Mouse (Mus musculus) kidney, adult 9 months (tissue): ENCODE measurements at regions not wholly inside any gene's neighbourhood (a gene's known extent, or its start where the extent isn't known, plus 50 kb on each side); places are given as distances from the start of the nearest gene placed in this dataset.

ENCODE experiments used
- DNase-seq: peaks from one replicate; pipeline ENCODE4 v3.0.0; 2022

DNA sequence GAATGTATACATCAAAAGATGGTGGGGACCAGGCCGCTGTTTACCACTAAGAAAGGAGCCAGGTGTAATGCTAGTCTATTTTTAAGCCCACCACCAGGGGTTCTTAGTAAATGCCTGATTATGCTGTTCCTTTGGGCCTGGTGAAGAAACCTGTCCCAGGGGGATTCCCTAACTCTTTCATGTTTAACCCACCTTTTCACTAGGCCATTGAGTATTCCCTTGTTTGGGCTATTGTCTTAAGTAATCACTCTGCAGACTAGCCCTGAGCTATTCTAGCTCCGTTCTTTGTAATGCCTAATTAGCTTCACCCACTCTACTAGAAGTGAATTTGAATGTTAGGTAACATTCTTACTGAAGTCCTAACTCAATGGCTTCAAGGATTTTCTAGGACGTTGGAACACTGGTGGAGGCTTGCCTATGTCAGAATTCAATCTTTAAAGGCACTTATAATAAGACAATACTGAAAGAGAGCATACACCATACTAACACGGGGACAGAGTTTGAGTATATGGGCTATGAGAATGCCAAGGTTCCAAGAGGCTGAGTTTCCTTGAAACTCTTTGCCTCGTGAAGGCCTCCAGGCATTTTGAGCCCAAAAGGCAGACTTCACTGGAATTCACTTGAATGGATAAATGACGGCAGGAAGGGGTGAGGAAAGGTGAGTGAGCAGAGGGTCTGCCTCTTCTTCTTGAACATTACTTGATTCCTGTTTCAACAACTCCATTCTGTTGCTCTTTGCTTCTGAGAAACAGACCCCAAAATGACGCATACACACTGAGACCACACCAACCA lies 312.7 kb upstream of the Irx4 start:
- DNase-seq = no peak

DNA sequence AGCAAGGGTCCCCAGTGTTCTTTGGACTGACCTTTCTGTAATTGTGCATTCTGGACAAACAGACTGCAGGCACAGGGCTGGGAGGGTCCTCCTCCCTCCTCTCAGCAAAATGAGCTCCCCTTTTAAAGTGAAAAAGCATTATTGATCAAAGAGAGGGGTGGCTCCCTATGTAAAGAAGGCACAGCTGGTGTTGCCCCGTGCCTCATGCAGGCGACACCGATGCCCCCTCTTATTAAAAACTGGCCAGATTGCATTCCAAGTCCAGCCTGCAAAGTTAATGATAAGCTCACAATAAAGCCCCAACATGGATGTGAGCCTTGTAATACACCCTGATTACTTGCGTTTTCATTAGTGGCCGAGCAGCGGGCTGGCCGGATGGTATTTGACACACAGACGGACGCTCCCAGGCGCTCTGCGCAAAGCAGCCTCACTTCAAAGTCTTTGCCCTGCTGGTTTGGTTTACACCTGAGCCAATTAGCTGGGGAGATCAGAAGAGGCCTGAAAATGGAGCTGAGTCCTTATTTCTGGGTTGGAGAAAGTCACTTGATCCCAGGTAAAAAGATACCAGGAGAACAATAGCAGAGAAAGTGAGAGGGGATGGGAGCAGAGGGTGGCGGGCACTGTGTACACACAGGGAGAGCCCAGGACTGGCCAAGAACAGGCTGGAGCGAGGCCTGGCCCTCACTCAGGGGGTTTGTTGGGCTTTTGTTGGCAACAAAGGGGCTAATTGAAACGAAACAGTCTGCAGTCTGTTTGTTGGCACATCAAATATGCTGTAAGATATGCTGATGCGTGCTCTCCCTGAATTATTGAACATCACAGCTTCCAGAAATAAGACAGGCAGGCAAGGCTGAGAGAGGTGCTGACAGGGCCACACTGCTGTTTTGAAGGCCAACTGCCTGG lies 301.4 kb upstream of the Irx4 start:
- no peak for DNase-seq

DNA sequence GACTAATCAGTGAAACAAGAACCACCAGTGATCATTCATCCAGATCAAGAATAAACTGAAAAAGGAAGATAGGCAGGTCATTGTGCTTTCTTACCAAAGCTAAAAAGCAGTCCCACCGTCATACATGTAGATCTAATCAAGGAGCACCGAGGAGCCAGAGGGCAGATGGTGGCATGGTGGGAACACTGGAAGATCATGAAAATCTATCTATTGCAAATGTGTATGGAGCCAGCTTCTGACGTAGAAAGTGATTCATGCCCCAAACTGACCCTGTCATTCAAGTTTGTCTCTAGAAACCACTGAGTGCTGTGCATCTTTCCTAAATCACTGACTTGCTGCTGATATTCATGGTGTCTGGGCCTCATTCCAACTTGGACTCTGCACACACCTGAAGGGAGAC lies 299.0 kb upstream of the Irx4 start:
- no peak for DNase-seq

DNA sequence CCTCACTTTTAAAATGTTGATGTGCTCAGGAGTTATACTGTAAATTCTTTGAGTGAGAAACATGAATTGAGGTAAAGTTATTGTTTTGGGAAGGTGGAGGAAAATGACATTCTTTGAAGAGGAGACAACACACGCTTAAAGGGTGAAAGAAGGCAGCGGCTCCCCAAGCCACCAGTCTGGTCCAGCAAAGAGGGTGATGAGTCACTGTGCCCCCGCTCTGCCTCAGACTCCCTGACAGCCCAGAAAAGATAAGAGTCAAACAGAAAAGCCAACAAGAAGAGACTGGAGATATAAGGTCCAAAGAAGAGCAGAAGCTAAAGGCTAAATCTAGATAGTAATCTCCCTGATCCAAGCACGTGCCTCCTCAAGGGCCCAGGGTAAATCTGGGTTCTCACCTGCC lies 288.1 kb upstream of the Irx4 start:
- DNase-seq = no peak

DNA sequence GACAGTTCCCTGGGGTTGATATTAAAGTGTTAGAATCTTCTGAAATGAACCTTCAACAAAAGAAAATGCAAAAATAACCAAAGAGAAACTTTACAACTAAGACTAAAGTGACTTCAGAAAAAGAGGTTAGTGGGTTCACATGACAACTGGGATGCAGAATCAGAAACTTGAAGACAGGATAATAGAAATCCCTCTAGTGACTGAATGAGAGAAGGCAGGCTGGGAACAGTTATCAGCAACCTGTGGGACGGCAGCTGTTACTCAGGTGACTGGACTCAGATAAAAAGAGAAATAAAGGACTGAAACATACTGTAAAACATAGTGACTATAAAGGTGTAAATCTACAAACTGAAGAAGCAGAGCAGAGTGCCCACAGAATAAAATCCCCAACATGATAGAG lies 287.4 kb upstream of the Irx4 start:
- no peak for DNase-seq

DNA sequence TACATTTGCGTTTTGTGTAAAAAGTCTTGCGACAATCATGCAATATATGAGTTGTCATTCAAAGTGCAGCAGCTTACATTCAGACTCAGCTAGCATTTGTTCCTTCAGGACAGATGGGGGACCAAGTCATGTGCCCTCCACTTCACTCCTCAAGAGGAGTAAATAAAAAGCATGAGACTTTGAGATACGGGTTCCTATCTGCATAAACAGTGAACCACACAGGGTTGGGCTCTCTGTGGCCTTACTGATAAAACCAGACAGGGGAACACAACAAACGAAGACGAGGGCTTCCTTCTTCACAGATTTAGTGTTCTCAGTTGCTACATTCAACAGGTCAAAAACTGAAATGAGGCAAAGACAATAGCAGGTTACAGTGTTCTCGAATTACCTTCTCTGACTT lies 283.1 kb upstream of the Irx4 start:
- DNase-seq = no peak

DNA sequence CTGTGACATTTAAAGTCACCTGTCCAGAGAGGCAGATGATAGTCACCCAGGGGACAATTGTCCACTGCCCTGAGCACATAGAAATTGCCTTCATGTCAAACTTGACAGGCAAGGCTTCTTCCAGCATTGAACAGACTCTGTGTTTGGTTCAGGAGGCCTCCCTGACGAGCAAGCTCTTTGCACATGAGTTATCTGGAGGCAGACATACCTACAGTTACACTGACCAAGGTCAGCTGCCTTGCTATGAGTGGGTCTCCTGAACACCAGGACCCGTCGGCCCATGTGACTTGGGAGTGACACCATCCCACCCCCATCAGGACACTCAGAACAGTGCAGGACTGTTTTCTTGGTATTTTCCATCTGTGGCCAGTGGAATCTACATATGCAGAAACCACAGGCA lies 282.3 kb upstream of the Irx4 start:
- no peak for DNase-seq

DNA sequence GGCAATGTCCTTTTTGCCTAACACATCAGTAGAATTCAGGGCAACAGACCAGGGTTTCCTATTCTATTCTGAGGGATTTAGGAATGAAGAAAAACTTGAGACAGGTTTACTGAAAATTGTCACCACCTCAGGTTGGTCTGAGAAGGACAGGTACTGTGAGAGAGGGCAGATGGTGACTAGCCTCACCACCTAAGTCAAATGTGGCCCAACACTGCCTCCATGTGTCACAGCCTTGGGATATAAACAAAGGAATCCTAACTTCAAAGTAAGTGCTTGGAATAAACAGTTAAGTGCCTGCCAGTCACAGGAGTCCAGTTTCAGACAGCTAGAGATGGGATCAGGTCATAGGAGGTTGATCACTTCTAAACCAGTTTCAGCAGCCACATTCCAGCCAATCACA lies 281.3 kb upstream of the Irx4 start:
- peak; percentile 10 for DNase-seq

DNA sequence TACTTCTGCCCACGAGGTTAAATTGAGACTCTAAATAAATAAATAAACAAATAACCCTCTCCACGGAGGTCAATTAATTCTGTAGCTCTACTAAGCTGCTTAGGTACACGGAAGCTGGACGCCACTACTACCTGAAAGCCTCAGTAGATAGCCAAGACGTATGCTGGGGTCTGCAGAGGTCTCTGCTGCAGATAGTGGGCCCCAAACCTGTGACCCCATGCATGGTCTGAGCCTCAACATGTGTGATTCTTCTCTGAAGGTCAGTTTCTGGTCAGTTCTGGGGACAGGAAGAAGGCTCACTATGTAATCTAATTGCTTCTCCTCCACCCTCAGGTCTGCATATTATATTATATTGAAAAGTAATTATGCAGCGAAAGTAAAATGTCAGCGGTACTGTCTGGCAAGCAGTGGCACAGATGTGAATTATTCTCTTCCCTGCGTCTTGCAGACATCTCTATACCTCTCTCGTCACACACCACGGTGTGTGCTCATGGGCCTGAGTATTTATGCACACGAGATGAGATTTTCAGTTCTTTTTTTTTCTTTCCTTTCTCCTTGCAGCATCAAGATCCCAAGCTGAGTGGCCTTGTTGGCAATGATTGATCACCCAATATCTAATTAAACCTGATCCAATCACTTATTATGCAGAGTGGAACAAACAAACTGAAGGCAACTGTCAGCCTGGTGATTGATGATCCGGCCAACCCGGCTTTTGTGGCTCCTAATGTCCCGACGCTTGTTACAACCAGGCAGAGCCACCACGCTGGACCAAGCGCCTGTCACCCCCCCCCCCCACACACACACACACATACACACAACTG lies 267.5 kb upstream of the Irx4 start:
- no peak for DNase-seq

DNA sequence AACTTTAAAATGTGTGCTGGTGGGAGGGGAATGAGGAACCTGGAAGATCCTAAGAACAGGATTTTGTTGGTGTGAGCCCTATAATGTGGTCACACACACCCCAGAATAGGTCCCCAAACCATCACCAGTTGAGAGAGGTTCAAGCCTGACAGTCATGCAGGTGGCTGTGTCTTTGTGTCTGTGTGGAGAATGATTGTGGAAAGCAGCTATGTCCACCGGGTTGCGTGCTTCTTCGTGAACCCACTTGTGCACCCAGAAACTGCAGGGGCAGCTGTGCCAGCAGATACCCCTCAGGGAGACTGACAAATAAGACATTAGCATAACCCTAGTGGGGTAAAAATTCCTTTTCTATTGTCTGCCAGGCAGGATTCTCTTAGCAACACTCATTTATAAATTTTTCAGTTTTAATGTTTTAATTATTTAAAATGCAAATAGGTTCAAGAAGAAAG lies 266.8 kb upstream of the Irx4 start:
- no peak for DNase-seq

DNA sequence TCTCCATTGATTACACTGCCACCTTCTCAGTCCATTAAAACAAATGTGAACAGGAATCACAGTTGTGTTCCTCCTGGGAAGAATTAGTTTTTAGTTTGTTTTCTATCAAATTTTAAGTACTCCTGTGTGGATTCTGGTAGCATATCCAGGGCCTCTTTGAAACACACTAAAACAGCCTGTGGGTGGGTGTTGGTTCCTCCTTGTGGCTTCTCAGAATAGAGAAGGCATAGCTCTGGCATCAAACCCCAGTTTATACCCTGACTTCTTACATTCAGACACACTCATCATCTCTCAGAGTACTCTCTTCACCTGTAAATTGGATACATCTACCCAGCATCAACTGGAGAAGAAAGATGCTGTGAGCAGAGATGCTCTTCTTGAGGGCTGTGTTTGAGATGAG lies 265.7 kb upstream of the Irx4 start:
- no peak for DNase-seq

DNA sequence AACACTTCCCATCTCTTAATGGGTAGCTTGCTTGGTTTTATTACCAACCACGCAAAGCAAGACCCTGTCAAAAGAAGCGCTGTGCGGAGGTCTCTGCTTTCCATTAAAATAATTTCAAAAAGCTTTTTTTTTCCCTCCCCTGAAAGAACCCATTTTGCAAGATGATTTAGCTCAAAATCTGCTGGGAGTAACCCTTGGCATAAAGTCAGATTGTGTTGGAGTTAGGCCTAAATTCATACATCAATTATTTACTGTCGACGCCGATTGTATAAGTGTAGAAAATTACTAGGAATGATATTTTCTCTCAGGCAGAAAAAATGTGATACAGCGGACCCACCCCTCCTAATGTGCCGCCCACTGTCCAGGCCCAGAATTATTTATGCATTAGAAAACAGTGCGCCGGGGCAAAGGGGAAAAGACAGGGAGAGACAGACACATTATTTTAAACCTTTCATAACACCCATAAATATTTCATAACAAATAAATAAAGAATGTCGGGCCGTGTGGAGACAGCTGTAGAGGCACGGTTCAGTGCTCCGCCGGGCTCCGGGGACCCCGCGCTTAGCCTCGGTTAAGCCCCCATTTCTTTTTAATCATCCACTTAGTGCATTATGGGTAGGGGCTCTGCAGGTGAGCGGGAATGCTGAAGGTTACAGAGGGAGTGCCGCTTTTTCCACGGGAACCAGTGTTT lies 251.3 kb upstream of the Irx4 start:
- no peak for DNase-seq

DNA sequence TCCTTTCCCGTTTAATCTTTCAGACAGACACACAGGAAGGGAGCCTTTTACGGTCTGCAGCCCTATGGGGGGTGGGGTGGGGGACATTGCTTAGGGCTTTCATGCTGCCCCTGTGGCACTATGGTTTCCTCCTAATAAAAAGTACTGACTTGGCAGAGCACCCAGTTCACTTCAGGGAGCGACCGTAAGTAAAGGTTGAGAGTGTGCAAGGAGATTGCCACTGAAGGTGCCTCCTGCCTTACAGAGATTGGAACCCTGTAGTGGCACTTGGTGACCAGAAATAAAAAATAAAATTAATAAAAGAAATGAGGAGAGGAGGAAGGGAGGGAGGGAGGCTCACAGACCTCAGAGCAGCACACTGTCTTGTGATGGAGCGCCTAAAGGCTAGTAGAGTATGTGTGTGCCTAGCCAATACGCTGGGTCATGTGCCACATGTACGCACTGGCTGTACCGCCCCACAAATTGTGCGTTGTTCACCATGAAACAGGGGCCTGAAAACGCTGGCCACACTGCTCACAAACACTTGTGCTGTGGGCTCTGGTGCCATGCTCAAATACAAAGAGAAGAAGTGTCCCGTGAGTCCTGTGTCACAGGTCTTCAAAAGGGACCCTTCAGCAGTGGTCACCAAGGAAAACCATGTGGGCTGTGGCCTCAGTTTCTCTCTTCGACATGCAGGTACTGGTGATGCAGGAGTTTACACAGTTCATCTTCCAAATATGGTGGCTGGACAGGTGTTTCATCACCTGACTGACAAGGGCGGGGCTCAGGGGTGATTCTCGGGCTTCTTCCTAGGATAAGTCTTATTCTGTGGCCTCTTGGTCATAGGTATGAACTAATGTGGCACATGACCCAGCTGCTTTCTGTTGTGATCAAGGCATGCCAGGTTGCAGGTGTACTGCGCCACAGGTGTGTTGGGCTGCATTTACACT lies 250.5 kb upstream of the Irx4 start:
- no peak for DNase-seq

DNA sequence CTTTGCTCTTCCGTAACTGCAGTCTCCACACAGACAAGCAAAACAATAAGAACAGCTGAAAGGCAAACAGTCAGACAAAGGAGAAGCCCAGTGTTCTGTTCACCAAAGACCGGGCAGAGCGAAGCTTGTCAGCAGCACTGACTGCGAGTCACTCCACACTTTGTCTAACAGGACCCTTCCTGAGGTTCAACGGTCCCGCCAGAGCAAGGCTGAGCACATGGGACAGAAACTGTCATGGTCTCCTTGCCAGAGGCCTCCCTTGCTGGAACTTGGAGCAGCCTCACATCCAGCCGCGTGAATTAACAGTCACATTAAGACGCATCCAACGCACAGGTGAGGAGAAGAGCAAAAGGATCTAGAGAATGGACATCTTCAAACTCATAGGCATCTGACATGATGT lies 241.1 kb upstream of the Irx4 start:
- DNase-seq = no peak

DNA sequence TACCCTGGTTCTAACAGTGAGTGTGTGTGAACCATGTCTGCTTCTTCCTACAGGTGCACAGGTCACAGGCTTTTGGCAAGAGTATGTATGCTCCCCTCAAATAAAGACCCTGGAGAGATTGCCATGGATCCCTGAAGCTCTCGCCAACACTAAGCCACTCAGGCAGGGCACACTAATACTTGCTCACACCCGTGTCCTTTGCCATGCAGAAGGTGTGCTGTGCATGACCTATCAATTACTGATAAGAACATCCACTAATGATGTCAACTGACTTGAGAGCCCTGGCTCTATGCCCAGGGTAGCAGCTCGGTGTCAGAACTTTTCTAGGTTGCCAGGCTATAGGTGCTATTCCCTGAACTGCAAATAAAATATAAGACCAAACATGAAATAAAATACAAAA lies 229.1 kb upstream of the Irx4 start:
- no peak for DNase-seq

DNA sequence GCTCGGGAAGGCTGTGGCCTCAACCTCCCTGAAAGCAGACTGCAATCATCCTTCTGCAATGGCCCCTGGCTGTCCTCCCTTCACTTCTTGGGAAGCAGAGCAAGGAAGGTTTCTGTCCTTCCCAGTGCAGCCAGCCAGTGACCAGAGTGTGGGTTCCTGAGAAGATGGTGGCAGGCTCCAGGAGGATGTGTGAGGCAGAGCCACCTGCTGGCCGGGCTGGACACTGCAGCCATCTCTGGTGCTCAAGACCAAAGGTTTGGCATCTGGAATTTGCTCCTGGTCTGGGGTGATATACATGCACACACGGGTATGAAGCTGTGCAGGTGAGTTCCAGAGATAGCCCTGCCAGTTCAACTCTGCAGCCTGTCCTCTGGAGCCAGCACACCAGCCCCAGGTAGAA lies 227.2 kb upstream of the Irx4 start:
- peak; percentile 61 for DNase-seq

DNA sequence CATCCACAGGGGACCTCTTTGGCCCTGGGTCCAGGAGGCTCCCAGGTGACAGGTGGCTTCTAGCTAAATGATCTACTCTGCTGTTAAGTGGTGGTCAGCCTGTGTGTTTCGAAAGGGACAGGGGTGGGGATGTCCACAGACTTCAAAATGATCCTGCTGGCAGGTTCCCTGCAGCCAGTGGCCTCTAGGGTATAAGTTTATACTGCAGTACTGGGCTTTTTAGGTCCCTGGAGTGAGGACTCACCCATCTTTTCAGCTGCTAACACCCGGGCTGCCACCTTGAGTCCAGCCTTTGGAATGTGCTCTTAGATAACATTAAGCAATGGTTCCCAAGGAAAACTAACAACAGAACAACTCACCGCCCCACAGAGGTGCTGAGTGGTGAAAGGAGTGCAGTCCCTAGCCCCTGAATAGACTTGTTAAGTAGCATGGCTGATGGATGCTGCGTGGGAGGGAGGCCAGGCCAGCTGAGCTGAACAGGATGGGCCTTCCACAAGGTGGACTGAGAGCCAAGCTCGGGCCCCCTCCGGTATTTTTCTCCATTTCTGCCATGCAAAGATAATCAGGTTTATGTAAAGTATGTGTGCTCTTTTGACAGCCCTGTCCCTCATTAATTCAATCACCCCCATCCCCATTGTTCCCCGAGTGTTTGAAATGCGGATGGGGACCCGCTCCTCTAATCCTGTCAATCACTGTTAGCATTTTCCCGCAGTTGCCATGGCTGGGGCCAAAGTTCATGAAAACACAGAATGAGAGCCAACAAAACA lies 226.0 kb upstream of the Irx4 start:
- DNase-seq = peak; percentile 28

DNA sequence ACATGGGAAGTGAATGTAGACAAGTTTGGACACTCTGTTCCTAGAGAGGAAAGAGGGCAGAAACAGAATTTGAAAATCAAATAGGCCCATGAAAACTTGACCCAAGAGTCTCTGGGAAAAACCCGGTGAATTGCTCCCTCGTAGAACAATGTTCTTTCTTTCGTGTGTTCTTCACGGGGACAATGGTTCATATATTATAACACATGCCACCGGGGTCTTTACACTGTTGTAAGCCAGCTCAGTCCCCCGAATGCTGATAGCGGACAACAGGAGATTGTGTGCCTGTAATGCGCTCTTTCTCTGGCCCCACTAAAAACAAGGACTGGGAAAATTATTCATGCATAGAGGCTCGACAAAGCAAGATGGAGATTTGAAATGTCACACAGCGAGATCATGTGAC lies 225.4 kb upstream of the Irx4 start:
- DNase-seq = no peak

DNA sequence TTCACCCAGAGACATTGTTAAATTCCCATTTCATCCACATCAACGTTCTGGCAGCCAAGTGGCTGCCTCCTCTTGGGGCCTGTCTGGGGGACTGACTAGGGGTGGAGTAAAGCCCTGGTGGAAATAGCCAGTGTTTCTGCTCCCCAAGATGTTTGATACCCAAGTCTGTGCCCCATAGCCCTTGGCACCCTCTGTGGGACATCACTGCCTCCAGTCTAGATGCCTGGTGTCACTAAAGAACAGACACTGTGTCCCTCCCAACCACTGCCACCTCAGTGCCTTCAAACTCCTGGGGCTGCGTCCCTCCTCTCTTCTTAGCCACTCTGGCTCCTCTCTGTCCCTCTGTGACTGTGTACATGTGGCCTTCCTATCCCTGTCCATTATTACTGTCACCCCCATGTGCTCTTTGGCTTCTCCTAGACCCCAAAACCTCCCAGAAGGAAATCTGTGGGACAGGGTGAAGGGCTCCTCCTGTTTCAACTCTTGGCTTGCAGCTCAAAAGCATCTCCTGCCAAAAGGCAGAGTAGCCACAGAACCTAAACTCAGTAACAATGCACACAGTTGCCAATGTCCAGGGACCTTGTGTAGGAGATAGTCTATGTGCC lies 224.8 kb upstream of the Irx4 start:
- no peak for DNase-seq

DNA sequence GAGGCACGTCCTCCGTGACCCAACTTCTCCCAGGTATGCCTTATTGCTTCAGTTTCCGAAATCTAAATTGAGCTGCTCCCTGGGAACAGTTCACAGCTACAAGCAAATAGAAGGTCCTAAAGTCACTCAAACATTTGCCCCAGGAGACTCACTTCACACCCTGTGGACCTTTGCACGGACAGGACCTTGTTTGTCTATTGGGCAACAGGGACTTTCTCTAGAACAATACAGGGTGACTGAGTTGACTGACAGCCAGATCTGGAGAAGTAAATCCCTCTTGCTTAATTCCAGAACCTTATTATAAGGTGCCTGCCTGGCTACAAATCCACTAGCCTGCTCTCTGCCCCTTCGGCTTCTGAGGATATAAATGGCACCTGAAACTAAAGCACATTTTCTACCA lies 220.5 kb upstream of the Irx4 start:
- no peak for DNase-seq
